ENCODE assay signal across 9 mouse cellular contexts in genomic region chr11:3267133-3267532, GRCm38 (mm10). TPM values are rescaled to one million over a fixed set of nuclear protein-coding genes. Genes with fewer than 3 reads are reported as not detected.
A peak's percentile ranks its signal among the peaks of the same experiment; 100 is the strongest.
DNase-seq lines count a peak whose midpoint lies in the region; ATAC-seq and TF ChIP-seq lines count a peak whose summit lies in the region.
"Had no signal": no experiment of that assay in that cellular context is flagged by ENCODE, and none has a peak within 500 bp of the region (broad histone marks: within the 10 kb centered on the region; RNA-seq: fewer than 3 reads in every experiment).

No protein-coding gene starts in this region.

- ATAC-seq in lung, postnatal 0 days = no peak
- no peak for ATAC-seq in limb, embryonic 12.5 days (ENCODE audit: insufficient number of reproducible peaks, insufficient read depth, low FRiP score, low TSS enrichment, low read depth)
- ATAC-seq in stomach, embryonic 14.5 days (ENCODE audit: insufficient number of reproducible peaks, insufficient read depth, low FRiP score, low read depth) = no peak
- ATAC-seq in granulocyte monocyte progenitor cell, adult 5-6 weeks (replicated peaks; ENCODE audit: poor library complexity, severe bottlenecking) = no peak

- H3K27me3 ChIP-seq in lung, postnatal 0 days (replicated peaks; ENCODE audit: insufficient read depth, low read length) = no peaks in the 10 kb centered on the region
- H3K27me3 ChIP-seq in limb, embryonic 12.5 days = no peaks in the 10 kb centered on the region
- H3K27me3 ChIP-seq in stomach, embryonic 14.5 days (ENCODE audit: control insufficient read depth, insufficient read depth, low read length) = no peaks in the 10 kb centered on the region

- H3K36me3 ChIP-seq in lung, postnatal 0 days (ENCODE audit: insufficient read depth, low read length) = no peaks in the 10 kb centered on the region
- H3K36me3 ChIP-seq in limb, embryonic 12.5 days = peaks cover 20% of the 10 kb centered on the region
- peaks cover 17% of the 10 kb centered on the region for H3K36me3 ChIP-seq in stomach, embryonic 14.5 days (ENCODE audit: control insufficient read depth, insufficient read depth, low read length)

- H3K27ac ChIP-seq in lung, postnatal 0 days (ENCODE audit: low read length) = peak overlapping the region; percentile 89; the same call in 1 of the 2 replicates
- no peak overlapping the region for H3K27ac ChIP-seq in embryonic fibroblast, embryonic 13.5 days (ENCODE audit: insufficient read depth, low read length)
- peak overlapping the region; percentile 97; the same call in 1 of the 2 replicates for H3K27ac ChIP-seq in limb, embryonic 12.5 days
- peak overlapping the region; percentile 68; the same call in 1 of the 2 replicates for H3K27ac ChIP-seq in stomach, embryonic 14.5 days (ENCODE audit: low read length)

- peak; percentile 15; the same call in 1 of the 2 replicates for TF ChIP-seq CTCF in lung, postnatal 0 days (IDR thresholded peaks at IDR 0.05)
- TF ChIP-seq CTCF in embryonic fibroblast, embryonic 13.5 days (IDR thresholded peaks at IDR 0.05; ENCODE audit: borderline replicate concordance, insufficient read depth, low read length) = no peak

- peak; percentile 38 for TF ChIP-seq POLR2A in embryonic fibroblast, embryonic 13.5 days (IDR thresholded peaks at IDR 0.05; ENCODE audit: low read depth, low read length)

- DNase-seq in lung, postnatal 0 days (ENCODE audit: low spot score) = peak; percentile 14
- no peak for DNase-seq in lung, postnatal 4 days
- DNase-seq in gastrocnemius, postnatal 36 days = no peak
- no peak for DNase-seq in thymus, postnatal 10 days (ENCODE audit: low spot score in 2 of 2)
- DNase-seq: embryo, embryonic 11 days had no signal

- H3K4me1 ChIP-seq in lung, postnatal 0 days (ENCODE audit: insufficient read depth, low read depth, low read length) = no peaks in the 10 kb centered on the region
- H3K4me1 ChIP-seq in embryonic fibroblast, embryonic 13.5 days (ENCODE audit: control insufficient read depth, insufficient read depth, low read length) = no peaks in the 10 kb centered on the region; the same call in 1 of the 2 replicates
- H3K4me1 ChIP-seq in limb, embryonic 12.5 days (replicated peaks) = peaks cover 17% of the 10 kb centered on the region
- peaks cover 10% of the 10 kb centered on the region for H3K4me1 ChIP-seq in stomach, embryonic 14.5 days (ENCODE audit: control insufficient read depth, insufficient read depth, low read length)

- H3K4me2 ChIP-seq in lung, postnatal 0 days (replicated peaks; ENCODE audit: low read depth, low read length) = peak overlapping the region; percentile 79
- H3K4me2 ChIP-seq in limb, embryonic 12.5 days = peak overlapping the region; percentile 77
- H3K4me2 ChIP-seq in stomach, embryonic 14.5 days (replicated peaks; ENCODE audit: low read depth, low read length) = peak overlapping the region; percentile 48

- TF ChIP-seq EP300 in lung, postnatal 0 days (IDR thresholded peaks at IDR 0.05) = no peak

- 0 out of 2 replicates have a peak overlapping the region, but pooled peaks have one; percentile 99 for H3K9ac ChIP-seq in lung, postnatal 0 days (replicated peaks; ENCODE audit: low read depth)
- H3K9ac ChIP-seq in limb, embryonic 12.5 days (replicated peaks) = peak overlapping the region; percentile 75
- peak overlapping the region; percentile 55 for H3K9ac ChIP-seq in stomach, embryonic 14.5 days (replicated peaks; ENCODE audit: low read depth, low read length)

- no peaks in the 10 kb centered on the region for H3K9me3 ChIP-seq in lung, postnatal 0 days (ENCODE audit: low read length)
- no peaks in the 10 kb centered on the region for H3K9me3 ChIP-seq in limb, embryonic 12.5 days
- H3K9me3 ChIP-seq in stomach, embryonic 14.5 days (ENCODE audit: control insufficient read depth, low read depth, low read length) = no peaks in the 10 kb centered on the region

- H3K4me3 ChIP-seq in lung, postnatal 0 days (ENCODE audit: low read depth, low read length) = peak overlapping the region; percentile 91
- H3K4me3 ChIP-seq in embryonic fibroblast, embryonic 13.5 days (ENCODE audit: insufficient read depth, low read length) = peak overlapping the region; percentile 65
- H3K4me3 ChIP-seq in limb, embryonic 12.5 days (replicated peaks) = peak overlapping the region; percentile 89
- peak overlapping the region; percentile 99 for H3K4me3 ChIP-seq in stomach, embryonic 14.5 days (ENCODE audit: low read depth, low read length)

- intact Hi-C loops in gastrocnemius, postnatal 36 days (cut with DNase I) = loop anchor here (2.0 to 5.0 kb wide), 2 partner anchors 22 to 45 kb away; partner anchors contain the start of gene Patz1

- 45% methylated on average over 7 of the region's 7 CpGs for WGBS in lung, postnatal 0 days
- WGBS in limb, embryonic 12.5 days = 64% methylated on average over 7 of the region's 7 CpGs
- 50% methylated on average over 7 of the region's 7 CpGs for WGBS in stomach, embryonic 14.5 days

RNA-seq across cellular contexts. Expression of gene Drg1, which starts 0.9 kb away (rescaled TPM):
- 132 and 141 TPM in 2 replicates for polyA plus RNA-seq in lung, postnatal 0 days (2015; fragmentation: Nextera tagmentation; extraction: Ambion mirVana)
- 102 and 112 TPM in 2 replicates for polyA plus RNA-seq in embryonic fibroblast, embryonic 13.5 days (2011; ENCODE audit: insufficient read length, low read depth, missing spikeins)
- 216 and 228 TPM in 2 replicates for polyA plus RNA-seq in limb, embryonic 12.5 days (2016; fragmentation: Nextera tagmentation; extraction: Ambion mirVana)
- 200 and 211 TPM in 2 replicates for polyA plus RNA-seq in stomach, embryonic 14.5 days (2014; fragmentation: Nextera tagmentation; extraction: Ambion mirVana)
- total RNA-seq in granulocyte monocyte progenitor cell, adult 5-6 weeks (2014; fragmentation: Nextera tagmentation) = 132 and 172 TPM in 2 replicates
- total RNA-seq in granulocyte monocyte progenitor cell, adult 5-6 weeks (2017) = 229 and 265 TPM in 2 replicates
- total RNA-seq in gastrocnemius, postnatal 36 days (2021) = 10 to 100 TPM; 36.4 to 45.4 TPM

RNA-seq across cellular contexts. Expression of gene Patz1, which starts 21.5 kb away (rescaled TPM):
- 22.9 and 23.2 TPM in 2 replicates for polyA plus RNA-seq in lung, postnatal 0 days (2015; fragmentation: Nextera tagmentation; extraction: Ambion mirVana)
- 23.4 and 26.5 TPM in 2 replicates for polyA plus RNA-seq in embryonic fibroblast, embryonic 13.5 days (2011; ENCODE audit: insufficient read length, low read depth, missing spikeins)
- polyA plus RNA-seq in limb, embryonic 12.5 days (2016; fragmentation: Nextera tagmentation; extraction: Ambion mirVana) = 72.2 and 75.0 TPM in 2 replicates
- polyA plus RNA-seq in stomach, embryonic 14.5 days (2014; fragmentation: Nextera tagmentation; extraction: Ambion mirVana) = 48.1 and 51.1 TPM in 2 replicates
- 98.0 and 105 TPM in 2 replicates for total RNA-seq in granulocyte monocyte progenitor cell, adult 5-6 weeks (2014; fragmentation: Nextera tagmentation)
- total RNA-seq in granulocyte monocyte progenitor cell, adult 5-6 weeks (2017) = 65.0 and 73.9 TPM in 2 replicates
- 10 to 100 TPM in 1 of 2 experiments, 1 to 10 TPM in 1; 8.3 to 19.4 TPM for total RNA-seq in gastrocnemius, postnatal 36 days (2021)
